Comparison of ENCODE assay signal across 23 mouse cellular contexts in the genomic region with DNA sequence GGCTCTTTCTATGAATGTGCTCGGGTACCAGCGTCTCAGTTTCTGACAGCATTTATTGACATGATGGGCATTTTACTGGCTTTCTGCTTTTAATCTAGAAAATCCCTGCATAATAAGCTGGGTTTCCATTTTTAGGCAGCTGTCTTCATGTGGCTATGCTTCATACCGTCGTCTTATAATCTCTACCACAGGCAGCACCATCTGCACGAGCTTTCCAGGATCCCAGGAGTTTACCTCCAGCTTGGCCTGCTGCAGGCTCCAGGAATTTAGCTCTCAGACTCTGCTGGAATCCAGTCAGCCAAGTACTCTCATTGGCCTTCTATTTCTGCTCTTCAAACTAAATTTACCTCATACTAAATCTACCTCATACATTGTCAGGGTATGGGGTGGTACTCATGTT.
"Had no signal": no experiment of that assay in that cellular context is flagged by ENCODE, and none has a peak within 500 bp of the region (broad histone marks: within the 10 kb centered on the region; RNA-seq: fewer than 3 reads in every experiment).

No protein-coding gene starts in this region.

- H3K27me3 ChIP-seq: hindbrain, embryonic 13.5 days; hindbrain, embryonic 15.5 days; kidney, embryonic 15.5 days; limb, embryonic 15.5 days; liver, embryonic 12.5 days had no signal

- ATAC-seq: hindbrain, postnatal 0 days; intestine, embryonic 16.5 days; liver, embryonic 12.5 days had no signal

- H3K9me3 ChIP-seq: hindbrain, embryonic 13.5 days; hindbrain, embryonic 15.5 days; kidney, embryonic 15.5 days; limb, embryonic 13.5 days; limb, embryonic 15.5 days; liver, embryonic 12.5 days had no signal

- H3K4me2 ChIP-seq: heart, embryonic 11.5 days; hindbrain, embryonic 13.5 days; hindbrain, embryonic 15.5 days; kidney, embryonic 15.5 days; limb, embryonic 13.5 days; limb, embryonic 15.5 days; liver, embryonic 12.5 days had no signal

- H3K27ac ChIP-seq: heart, adult 2 months; hindbrain, embryonic 13.5 days; hindbrain, embryonic 15.5 days; hindbrain, postnatal 0 days; kidney, embryonic 15.5 days; kidney, postnatal 0 days; limb, embryonic 13.5 days; limb, embryonic 15.5 days; liver, embryonic 12.5 days; liver, embryonic 14.5 days had no signal

- H3K4me3 ChIP-seq: heart, adult 2 months; hindbrain, embryonic 13.5 days; hindbrain, embryonic 15.5 days; kidney, embryonic 15.5 days; limb, embryonic 13.5 days; limb, embryonic 15.5 days; liver, embryonic 12.5 days had no signal

- H3K36me3 ChIP-seq: hindbrain, embryonic 13.5 days; hindbrain, embryonic 15.5 days; kidney, embryonic 15.5 days; limb, embryonic 13.5 days; limb, embryonic 15.5 days; liver, embryonic 12.5 days had no signal

- DNase-seq: gastrocnemius, postnatal 14 days; gastrocnemius, postnatal 36 days; heart, adult 2 months; heart, postnatal 10 days; kidney, adult 11 months; kidney, adult 2 months; kidney, adult 9 months; kidney, postnatal 14 days; kidney, postnatal 36 days; layer of hippocampus, adult 9-11 months; layer of hippocampus, postnatal 36 days; left cerebral cortex, postnatal 4 days had no signal

- H3K4me1 ChIP-seq: hindbrain, embryonic 13.5 days; hindbrain, embryonic 15.5 days; kidney, embryonic 15.5 days; liver, embryonic 12.5 days had no signal

- H3K9ac ChIP-seq: hindbrain, embryonic 13.5 days; hindbrain, embryonic 15.5 days; kidney, embryonic 15.5 days; limb, embryonic 13.5 days; limb, embryonic 15.5 days; liver, embryonic 12.5 days; liver, embryonic 14.5 days had no signal
